Comparison of ENCODE assay signal across 20 mouse cellular contexts in genomic region chr9:115283403-115283802, GRCm38 (mm10). TPM values are rescaled to one million over a fixed set of nuclear protein-coding genes. Genes with fewer than 3 reads are reported as not detected.
DNase-seq lines count a peak whose midpoint lies in the region; ATAC-seq lines count a peak whose summit lies in the region.
"Had no signal": no experiment of that assay in that cellular context is flagged by ENCODE, and none has a peak within 500 bp of the region (broad histone marks: within the 10 kb centered on the region; RNA-seq: fewer than 3 reads in every experiment).

No protein-coding gene starts in this region.

- no peak for ATAC-seq in megakaryocyte, adult 5-6 weeks (ENCODE audit: poor library complexity, severe bottlenecking)
- ATAC-seq: forebrain, embryonic 13.5 days; forebrain, embryonic 16.5 days had no signal

- H3K9me3 ChIP-seq in megakaryocyte, embryonic 14.5 days = no peaks in the 10 kb centered on the region
- H3K9me3 ChIP-seq: forebrain, embryonic 10.5 days; forebrain, embryonic 13.5 days; hindbrain, embryonic 12.5 days; hindbrain, embryonic 15.5 days had no signal

- H3K36me3 ChIP-seq in megakaryocyte, embryonic 14.5 days (replicated peaks; ENCODE audit: low read length) = peaks cover 52% of the 10 kb centered on the region

- H3K27me3 ChIP-seq in megakaryocyte, embryonic 14.5 days (replicated peaks) = no peaks in the 10 kb centered on the region
- H3K27me3 ChIP-seq: forebrain, embryonic 13.5 days; hindbrain, embryonic 12.5 days; hindbrain, embryonic 15.5 days had no signal

- peaks cover 67% of the 10 kb centered on the region for H3K4me1 ChIP-seq in megakaryocyte, embryonic 14.5 days

- peak overlapping the region; percentile 51 for H3K4me3 ChIP-seq in megakaryocyte, embryonic 14.5 days (replicated peaks)
- H3K4me3 ChIP-seq: forebrain, embryonic 10.5 days; forebrain, embryonic 13.5 days; hindbrain, embryonic 12.5 days; hindbrain, embryonic 15.5 days had no signal

- DNase-seq in lung, adult 18-20 months = peak; percentile 42 to 62
- no peak for DNase-seq in lung, postnatal 4 days
- DNase-seq in lung, postnatal 36 days = peak; percentile 70
- no peak for DNase-seq in urinary bladder, postnatal 25 days (ENCODE audit: low spot score)
- DNase-seq: adrenal gland, adult 2 months; adrenal gland, postnatal 14 days; cerebellum, adult 11-12 months; cerebellum, adult 8-10 months; cerebellum, postnatal 10 days; cerebellum, postnatal 36 days; gastrocnemius, postnatal 10 days; gastrocnemius, postnatal 36 days; heart, adult 11 months had no signal

RNA-seq across cellular contexts. Expression of gene Stt3b, which starts 26.8 kb away (rescaled TPM):
- 14.7 and 37.2 TPM in 2 replicates for polyA plus RNA-seq in megakaryocyte, embryonic 14.5 days (2012; ENCODE audit: insufficient read depth, low replicate concordance)
- total RNA-seq in megakaryocyte, adult 5-6 weeks (2015) = 75.4 and 78.1 TPM in 2 replicates
- total RNA-seq in megakaryocyte, adult 5-6 weeks (2017) = 54.8 and 61.1 TPM in 2 replicates

Comparison
In these comparisons a context has a peak if more than half of its experiments do, and no peak if none do; other contexts are left out.
1. DNase-seq: peak in lung, adult 18-20 months (2 of 2) and lung, postnatal 36 days (single experiment); none in lung, postnatal 4 days (0 of 2) and urinary bladder, postnatal 25 days (single experiment).